Mouse (Mus musculus) embryonic fibroblast, embryonic 13.5 days (primary cell): Measurements from ENCODE around the gene Smyd1.
"Not testable (repeated sequence)": the region's sequence is repeated elsewhere in the genome, so short reads cannot be mapped to it uniquely, and the experiment has no call there.

Source experiments
- CTCF ChIP-seq: IDR thresholded peaks from 2 replicates; pipeline ENCODE4 v1.5.1; 2011; ENCODE audit warnings: mild to moderate bottlenecking, control low read depth, low read length, moderate library complexity, borderline replicate concordance; ENCODE audit not compliant: insufficient read depth
- POLR2A ChIP-seq: IDR thresholded peaks from 2 replicates; pipeline ENCODE4 v1.6.1; 2011; ENCODE audit warnings: low read depth, mild to moderate bottlenecking, control low read depth, low read length, moderate library complexity

- TF ChIP-seq CTCF, POLR2A: not testable (repeated sequence)
Measured at GRCm38 (mm10) chr6:71269686-71270050, 52.4 kb downstream of the Smyd1 start.
